Mouse (Mus musculus): Measurements from ENCODE around the gene Notch2.

DNA sequence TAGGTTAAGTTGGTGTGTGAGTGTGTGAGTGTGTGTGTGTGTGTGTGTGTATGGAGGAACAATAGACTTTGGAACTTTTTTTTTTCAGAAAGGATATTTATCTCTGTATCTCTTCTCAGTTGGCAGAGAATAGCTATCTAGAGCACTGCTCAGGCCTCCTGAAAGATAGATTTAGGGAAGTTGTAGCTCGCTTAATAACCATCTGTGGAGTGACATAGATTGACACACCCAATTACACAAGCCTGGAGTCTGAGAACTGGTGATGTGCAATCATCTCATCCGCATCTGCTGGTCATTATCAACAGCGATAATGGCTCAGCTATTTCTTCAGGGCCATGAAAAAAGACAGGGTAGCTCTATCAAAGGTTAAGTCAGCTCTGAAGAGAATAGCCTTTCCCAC is 18.9 kb downstream of the Notch2 start:
- TF ChIP-seq CTCF (conservative IDR thresholded peaks at IDR 0.05; ENCODE audit: insufficient read depth, insufficient read length, low read depth, low read length) (no peak), POLR2A (IDR thresholded peaks at IDR 0.05; ENCODE audit: low read depth, low read length) (no peak)

Data from kidney, adult 2 months (tissue).